Mouse (Mus musculus) mature B cell (primary cell): ENCODE data around the gene Sp4.

Experiments
- in situ Hi-C: fragments of 300-500 bp; cut with MboI; formaldehyde crosslinking; loops from 2 replicates; pipeline ENCODE4 v1.14.3; 2019

Sp4 gene

GRCm38 (mm10) chr12:118301072-118301865, at the start of gene Sp4:
Gene Sp4 (minus strand): TSS chr12:118301440.
- in situ Hi-C loops, result no loop called here

- in situ Hi-C loops, result no loop called here
Observed at GRCm38 (mm10) chr12:118339107-118339506, 37.9 kb upstream of the Sp4 start.

GRCm38 (mm10) chr12:118338243-118338642, 37.0 kb upstream of the Sp4 start:
- in situ Hi-C loops, result no loop called here

DNA sequence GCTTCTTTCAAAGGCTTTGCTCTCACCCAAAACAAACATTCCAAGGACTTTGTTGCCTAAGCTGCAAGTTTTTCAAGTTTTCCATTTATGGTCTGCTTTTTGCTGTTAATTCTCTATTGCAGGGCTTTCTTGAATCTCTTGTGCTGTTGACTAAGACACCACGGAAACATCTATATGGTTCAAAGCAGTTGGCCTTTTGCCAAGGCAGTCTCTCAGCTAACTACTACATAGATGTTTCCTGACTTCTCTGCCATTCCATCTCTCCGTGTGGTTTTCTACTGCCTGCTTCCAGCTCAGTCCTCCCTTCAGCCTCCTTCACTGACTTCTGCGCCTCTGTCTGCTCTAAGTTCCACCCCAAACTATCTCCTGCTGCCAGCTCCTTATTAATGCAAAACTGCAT, 36.1 kb upstream of the Sp4 start:
- in situ Hi-C loops, result no loop called here

DNA sequence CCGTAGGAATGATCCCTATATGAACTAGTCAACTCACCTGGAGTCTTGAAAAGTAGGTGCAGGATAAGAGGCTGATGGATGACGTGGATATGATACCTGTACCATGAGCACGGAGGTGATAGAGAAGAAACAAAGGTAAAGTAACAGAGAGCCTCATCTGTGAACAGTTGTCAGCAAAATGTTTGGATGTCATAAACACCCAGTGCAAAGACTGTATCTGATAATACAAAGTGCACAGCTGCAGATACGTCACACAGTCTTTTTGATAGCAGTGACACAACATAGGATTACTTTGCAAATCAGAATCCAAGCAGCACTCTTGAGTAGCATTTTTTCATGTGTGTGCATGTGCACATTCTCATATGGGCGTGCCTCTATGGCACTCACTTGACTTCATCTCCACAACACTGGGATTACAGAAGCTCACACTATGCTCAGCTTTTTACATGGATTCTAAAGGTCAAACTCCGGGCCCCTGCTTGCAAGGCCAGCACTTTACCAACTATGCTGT, 27.6 kb upstream of the Sp4 start:
- in situ Hi-C loops, result no loop called here

GRCm38 (mm10) chr12:118327566-118327965, 26.3 kb upstream of the Sp4 start:
- in situ Hi-C loops, result no loop called here

DNA sequence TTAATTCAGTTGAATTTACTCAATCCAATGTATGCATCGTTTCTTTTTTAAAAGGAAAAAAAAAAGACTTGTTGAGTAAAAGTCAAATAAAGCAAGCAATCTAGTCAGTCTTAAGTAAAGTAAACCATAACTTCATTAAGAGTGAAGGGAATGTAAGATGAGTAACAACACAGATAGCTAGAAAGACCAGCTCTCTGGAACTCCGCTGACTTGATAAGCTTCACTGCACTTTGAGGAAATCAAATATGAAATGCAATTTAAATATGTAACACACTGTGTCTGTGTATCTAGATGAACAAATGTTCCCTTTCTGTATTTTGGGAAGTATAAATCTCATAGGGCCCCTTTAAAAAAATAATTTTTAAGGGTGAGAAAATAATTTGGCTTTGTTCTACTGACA, 24.9 kb upstream of the Sp4 start:
- in situ Hi-C loops, result no loop called here

DNA sequence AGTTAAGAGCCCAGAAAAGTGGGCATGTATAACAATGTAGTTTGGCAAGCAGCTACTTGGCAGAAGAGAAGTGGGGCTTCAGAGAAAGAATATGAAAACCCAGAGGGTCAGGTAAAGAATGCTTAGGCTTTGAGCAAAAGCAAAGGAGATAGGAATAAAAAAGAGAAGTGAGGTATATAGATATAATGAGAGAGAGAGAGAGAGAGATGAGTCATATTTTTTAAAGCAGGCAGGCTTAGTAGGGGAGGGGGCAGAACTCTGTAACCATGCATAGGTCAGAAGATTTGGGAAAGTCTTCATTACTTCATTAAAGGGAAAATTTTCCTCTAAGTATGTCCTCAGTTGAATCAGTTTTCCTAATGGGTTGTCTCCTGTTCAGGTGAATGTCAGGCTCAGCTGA, 18.8 kb upstream of the Sp4 start:
- in situ Hi-C loops, result no loop called here

DNA sequence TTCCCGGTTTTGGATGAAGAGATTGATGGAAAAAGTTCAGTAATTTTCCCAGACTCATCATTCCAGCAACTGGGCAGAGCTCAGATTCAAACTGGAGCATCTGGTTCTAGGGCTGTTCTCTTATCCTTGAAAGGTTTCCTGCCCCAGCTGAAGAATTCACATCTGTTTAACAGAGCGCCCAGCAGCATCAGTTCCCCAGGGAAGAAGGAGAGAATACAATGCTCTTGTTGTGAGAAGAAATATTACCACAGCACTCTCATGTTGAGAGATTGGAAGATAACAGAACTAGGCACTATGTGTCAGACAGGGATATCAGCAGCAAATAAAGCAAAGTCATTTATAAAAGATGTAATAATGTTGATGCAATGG, 13.2 kb upstream of the Sp4 start:
- in situ Hi-C loops, result no loop called here

- in situ Hi-C loops, result no loop called here
Observed at GRCm38 (mm10) chr12:118313805-118314476, 12.7 kb upstream of the Sp4 start.

DNA sequence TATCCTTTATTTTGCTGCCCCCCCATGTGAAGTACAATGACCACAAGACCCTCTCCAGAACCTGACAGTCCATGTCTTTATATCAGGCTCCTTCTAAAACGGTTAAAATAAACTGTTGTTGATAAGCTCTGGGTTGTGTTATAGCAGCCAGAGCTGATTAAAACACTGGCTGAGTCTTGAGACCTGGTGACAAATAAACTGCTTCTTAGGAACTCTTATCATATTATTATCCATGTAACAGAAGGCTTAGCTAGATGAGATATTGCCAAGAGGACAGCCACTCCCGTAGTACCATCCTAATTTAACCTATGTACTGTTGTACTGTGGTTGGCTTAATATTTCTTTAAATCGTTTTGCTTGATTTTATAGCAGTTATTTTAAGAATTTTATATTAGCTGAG, 2.3 kb upstream of the Sp4 start:
- in situ Hi-C loops, result no loop called here

DNA sequence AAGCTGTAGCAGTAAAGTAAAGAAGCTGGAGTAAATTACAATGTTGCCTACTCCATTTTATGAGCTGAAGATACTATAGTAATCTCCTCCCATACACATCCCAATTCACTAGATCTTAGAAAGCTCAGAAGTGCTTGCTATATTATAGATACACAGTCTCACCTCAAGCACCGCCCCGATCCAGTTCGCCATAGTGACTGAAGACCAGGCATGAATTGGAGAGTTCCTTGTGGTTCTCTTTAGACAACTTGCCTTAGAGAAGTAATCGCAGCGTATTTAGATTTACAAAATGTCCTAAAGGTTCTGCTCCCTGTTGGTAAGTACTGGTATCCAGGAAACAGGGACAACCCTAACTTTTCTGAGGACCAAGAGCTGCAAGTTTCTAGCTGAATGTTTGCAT, 1.8 kb upstream of the Sp4 start:
- in situ Hi-C loops, result no loop called here

DNA sequence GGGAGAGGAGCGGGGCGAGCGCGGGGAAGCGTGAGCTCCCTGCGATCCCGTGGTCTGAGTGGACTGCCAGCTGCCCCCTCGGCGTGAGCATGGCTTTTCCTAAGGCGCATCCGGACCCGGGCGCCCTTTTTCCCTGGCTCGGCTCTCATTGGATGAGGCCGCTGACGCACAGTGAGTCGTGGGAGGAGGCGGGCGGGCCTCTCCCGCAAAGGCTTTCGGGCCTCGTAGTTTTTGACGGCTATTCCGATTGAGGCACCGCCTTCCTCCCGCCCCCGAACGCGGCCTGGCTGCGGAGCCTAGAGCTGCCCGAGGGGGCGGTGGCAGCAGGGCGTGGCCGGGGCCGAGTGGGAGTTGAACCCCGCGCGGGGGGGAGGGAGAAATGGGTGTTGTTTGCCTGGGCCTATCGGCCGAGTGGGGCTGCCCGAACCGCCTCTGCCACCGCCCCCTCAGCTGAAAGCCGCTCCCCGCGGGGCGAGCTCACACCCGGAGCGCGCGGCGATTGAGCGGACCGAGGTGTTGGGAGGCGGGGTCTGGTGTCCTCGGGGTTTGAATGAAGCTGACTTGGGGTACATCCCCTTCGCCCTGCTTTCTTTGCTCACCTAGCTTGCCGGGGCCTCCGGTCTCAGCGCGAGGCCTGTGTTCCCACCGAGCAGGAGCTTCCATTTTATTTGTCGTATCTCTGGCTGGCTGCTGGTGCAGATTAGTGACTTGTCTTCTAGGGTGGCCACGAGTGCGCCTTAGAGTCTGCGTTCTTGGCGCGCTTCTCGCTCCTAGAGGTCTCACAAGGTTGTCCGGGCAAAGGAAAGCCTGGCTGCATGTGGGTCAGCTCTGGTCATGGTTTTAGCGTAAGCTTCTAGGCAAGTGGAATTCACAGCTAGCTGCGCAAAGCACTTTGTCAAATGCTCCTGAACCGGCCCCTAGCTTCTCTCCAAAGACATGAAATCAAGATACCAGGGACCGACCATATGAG, 911 bp upstream of the Sp4 start:
- in situ Hi-C loops, result no loop called here

- in situ Hi-C loops, result no loop called here
Observed at GRCm38 (mm10) chr12:118300754-118301071, 527 bp downstream of the Sp4 start.

GRCm38 (mm10) chr12:118299956-118300355, 1.3 kb downstream of the Sp4 start:
- in situ Hi-C loops, result no loop called here

- in situ Hi-C loops, result no loop called here
Observed at GRCm38 (mm10) chr12:118299172-118299571, 2.1 kb downstream of the Sp4 start.

- in situ Hi-C loops, result no loop called here
Observed at GRCm38 (mm10) chr12:118298516-118298915, 2.7 kb downstream of the Sp4 start.

GRCm38 (mm10) chr12:118296236-118296635, 5.0 kb downstream of the Sp4 start:
- in situ Hi-C loops, result no loop called here

- in situ Hi-C loops, result no loop called here
Observed at GRCm38 (mm10) chr12:118295793-118296192, 5.4 kb downstream of the Sp4 start.

DNA sequence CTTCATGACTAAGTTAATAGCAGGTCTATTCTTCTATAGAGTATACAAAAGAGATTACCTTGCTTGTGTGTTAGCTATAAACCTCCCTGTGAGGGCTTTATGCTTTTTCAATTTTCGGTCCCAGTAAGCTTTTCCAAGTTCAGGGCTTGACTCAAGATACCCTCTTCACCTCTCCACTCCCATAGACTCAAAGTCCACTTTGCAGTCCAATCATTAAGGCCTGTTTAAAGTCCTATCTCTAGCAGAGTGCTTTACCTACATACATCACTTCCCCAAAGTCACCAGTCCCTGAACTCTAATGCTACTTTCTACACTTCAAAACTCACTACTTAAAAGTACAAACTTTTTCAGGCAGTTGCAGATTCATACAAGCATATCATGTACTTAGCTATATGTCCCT, 12.3 kb downstream of the Sp4 start:
- in situ Hi-C loops, result no loop called here

DNA sequence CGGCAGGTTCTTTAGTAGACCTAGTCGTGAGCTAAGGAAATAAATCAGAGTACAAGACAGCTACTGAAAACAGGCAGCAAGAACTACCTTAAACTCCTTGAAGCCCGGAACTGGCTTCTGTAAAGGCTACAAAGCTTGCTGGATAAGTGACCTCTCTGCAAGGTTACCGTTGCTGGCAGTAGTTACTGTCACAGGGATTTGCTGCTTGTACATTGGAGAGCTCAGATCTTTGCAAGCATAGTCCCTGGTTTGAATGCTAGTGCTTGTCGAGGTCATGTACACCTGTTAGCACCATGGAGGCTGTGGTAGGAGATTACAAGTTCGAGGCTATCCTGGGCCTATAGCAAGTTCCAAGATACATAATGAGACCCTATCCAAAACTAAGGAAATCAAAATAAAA, 16.1 kb downstream of the Sp4 start:
- in situ Hi-C loops, result no loop called here

- in situ Hi-C loops, result no loop called here
Observed at GRCm38 (mm10) chr12:118281961-118282360, 19.3 kb downstream of the Sp4 start.
